Mouse (Mus musculus) layer of hippocampus, adult 9-11 months (tissue): Measurements from ENCODE around the gene Plcxd2.

ENCODE experiments used
- DNase-seq: peaks from one replicate; pipeline ENCODE4 v3.0.0; 2022

Plcxd2 gene

GRCm38 (mm10) chr16:45984610-45985606, 25.1 kb downstream of the Plcxd2 start:
- no peak for DNase-seq

- no peak for DNase-seq
Observed at GRCm38 (mm10) chr16:45976251-45976650, 33.8 kb downstream of the Plcxd2 start.

GRCm38 (mm10) chr16:45973959-45974686, 35.9 kb downstream of the Plcxd2 start:
- DNase-seq = no peak

- no peak for DNase-seq
Observed at GRCm38 (mm10) chr16:45970187-45970586, 39.8 kb downstream of the Plcxd2 start.

- DNase-seq = no peak
Observed at GRCm38 (mm10) chr16:45968716-45969115, 41.3 kb downstream of the Plcxd2 start.

- peak; percentile 55 for DNase-seq
Observed at GRCm38 (mm10) chr16:45967471-45967870, 42.5 kb downstream of the Plcxd2 start.

GRCm38 (mm10) chr16:45966604-45967003, 43.4 kb downstream of the Plcxd2 start:
- no peak for DNase-seq

GRCm38 (mm10) chr16:45964777-45965176, 45.2 kb downstream of the Plcxd2 start:
- no peak for DNase-seq

GRCm38 (mm10) chr16:45963837-45964236, 46.2 kb downstream of the Plcxd2 start:
- no peak for DNase-seq

GRCm38 (mm10) chr16:45963088-45963487, 46.9 kb downstream of the Plcxd2 start:
- no peak for DNase-seq

GRCm38 (mm10) chr16:45960978-45961377, 49.0 kb downstream of the Plcxd2 start:
- DNase-seq = no peak

- no peak for DNase-seq
Observed at GRCm38 (mm10) chr16:45956390-45956950, 53.5 kb downstream of the Plcxd2 start.

- no peak for DNase-seq
Observed at GRCm38 (mm10) chr16:45953394-45953793, 56.6 kb downstream of the Plcxd2 start, which contains the start of gene Phldb2. TSS of gene Phldb2 (minus strand) at chr16:45953598.

GRCm38 (mm10) chr16:45952501-45952900, 57.5 kb downstream of the Plcxd2 start:
- DNase-seq = no peak

- DNase-seq = no peak
Observed at GRCm38 (mm10) chr16:45952035-45952434, 58.0 kb downstream of the Plcxd2 start.

GRCm38 (mm10) chr16:45946335-45946734, 63.7 kb downstream of the Plcxd2 start:
- DNase-seq = no peak

- no peak for DNase-seq
Observed at GRCm38 (mm10) chr16:45945649-45946048, 64.4 kb downstream of the Plcxd2 start.

GRCm38 (mm10) chr16:45945174-45945631, 64.8 kb downstream of the Plcxd2 start:
- DNase-seq = no peak

GRCm38 (mm10) chr16:45942169-45942891, 67.7 kb downstream of the Plcxd2 start:
- DNase-seq = no peak

- DNase-seq = no peak
Observed at GRCm38 (mm10) chr16:45940701-45941100, 69.3 kb downstream of the Plcxd2 start.

- no peak for DNase-seq
Observed at GRCm38 (mm10) chr16:45939436-45939835, 70.6 kb downstream of the Plcxd2 start.

GRCm38 (mm10) chr16:45937381-45937780, 72.6 kb downstream of the Plcxd2 start:
- DNase-seq = no peak

GRCm38 (mm10) chr16:45936521-45936920, 73.5 kb downstream of the Plcxd2 start:
- DNase-seq = peak; percentile 3
